Mouse (Mus musculus) heart, postnatal 4 days (tissue): ENCODE results near the gene Zic2. TPM values are rescaled to one million over a fixed set of nuclear protein-coding genes. Genes with fewer than 3 reads are reported as not detected.
"Not testable (repeated sequence)": the region's sequence is repeated elsewhere in the genome, so short reads cannot be mapped to it uniquely, and the experiment has no call there.

Source experiments
- DNase-seq: peaks from one replicate; pipeline ENCODE4 v3.0.0; 2021
- total RNA-seq, 2 experiments: library from RNA; stranded (reverse); gene quantifications; 2 replicates each; pipeline ENCODE4 v1.2.3; 2021

Zic2 gene
- not detected for total RNA-seq

DNA sequence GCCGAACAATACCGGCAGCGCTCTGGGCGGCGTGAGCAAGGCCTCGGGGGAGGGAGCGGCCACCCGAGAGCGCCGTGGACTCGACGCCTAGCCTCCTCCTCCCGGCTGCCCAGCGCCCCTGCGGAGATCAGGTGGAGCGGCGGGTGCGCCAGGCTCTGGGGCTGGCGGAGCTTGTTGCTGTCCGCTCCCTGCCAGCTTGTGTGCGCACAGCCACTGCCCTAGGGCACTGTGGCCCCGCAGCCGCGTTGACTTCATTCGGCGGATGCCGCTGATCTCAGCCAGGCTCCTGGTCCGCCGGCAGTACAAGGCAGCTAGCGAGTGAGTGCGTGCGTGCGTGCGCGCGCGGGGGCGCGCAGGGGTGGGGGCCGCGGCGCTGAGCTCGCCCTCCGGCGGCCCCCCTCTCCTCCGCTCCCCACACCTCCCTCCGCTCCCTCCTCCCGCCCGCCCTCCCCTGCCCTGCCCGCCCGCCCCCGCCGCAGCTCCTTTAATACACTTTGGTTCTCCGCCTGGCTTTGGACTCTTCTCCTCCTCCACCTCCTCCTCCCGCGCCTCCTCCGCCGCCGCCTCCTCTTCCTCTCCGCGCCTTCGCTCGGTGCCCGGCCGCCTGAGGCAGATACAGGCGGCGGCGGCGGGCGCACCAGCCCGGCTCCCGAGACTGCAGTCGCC is at the start of gene Zic2:
Gene Zic2, plus strand, starts transcription at position 545 of the 666 bp plus-strand sequence.
- DNase-seq, result no peak

DNA sequence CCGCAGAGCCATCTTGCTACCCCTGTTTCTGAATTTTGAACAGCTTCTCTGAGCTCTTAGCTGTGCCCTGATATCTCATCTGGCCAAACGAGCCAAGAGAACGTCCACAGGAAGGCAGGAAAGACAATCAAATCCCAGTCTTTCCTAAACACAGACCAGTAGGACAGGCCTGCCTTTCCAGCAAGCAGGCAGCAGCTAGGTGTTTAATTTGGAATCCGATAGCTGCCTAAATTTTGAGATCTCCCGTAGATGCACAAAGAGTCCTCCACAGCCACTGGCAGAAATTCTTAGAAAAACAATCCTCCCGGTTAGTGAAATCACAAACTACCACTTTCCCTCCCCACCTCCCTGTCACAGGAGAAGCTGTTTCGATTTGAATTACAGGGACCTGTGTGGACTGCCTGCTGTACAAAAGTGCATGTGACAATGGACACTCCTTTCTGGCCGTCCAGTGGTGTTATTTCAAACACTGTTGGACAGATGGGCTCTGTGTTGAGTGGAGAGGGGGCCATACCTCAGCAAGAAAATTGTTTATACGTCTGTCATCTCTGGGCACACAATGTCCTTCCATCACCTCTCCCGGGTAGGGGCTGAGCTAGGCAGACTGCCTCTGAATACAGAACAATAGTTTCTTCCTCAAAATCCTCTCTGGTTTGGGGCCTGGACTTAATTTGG is 48.6 kb upstream of the Zic2 start:
- DNase-seq, result no peak

DNA sequence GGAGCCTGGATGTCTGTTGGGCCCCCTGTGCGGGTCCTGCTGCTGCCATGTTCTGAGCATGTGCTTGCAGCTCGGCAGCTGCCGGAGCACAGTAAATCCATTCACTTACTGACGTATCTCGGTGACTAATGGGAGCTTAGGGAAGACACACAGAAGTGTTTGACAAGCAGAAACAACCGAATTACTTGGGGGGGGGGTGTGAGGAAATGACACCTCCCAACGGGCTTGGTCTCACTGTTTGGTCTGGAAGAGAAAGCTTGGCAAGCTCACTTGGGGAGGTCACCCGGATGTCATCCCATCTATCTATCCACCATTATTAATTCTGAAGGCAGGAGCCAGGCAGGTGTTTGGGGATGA is 48.1 kb upstream of the Zic2 start:
- DNase-seq, result no peak

DNA sequence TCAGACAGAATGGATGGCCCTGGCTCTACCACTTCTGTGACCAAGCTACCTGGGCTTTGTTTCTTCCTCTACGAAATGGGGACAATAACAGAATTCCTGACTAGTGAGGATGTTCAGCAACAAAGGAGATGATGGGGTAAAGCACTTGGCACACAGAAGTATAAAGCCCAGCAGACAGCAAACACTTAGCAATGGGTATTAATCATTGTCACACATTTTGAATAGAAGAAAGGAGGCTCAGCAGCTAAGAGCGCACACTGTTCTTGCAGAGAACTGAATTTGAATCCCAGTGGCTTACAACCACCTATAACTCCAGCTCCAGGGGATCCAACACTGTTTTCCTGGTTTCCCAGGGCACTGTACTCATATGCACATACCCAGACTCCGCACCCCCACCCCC is 47.6 kb upstream of the Zic2 start:
- DNase-seq, result no peak

DNA sequence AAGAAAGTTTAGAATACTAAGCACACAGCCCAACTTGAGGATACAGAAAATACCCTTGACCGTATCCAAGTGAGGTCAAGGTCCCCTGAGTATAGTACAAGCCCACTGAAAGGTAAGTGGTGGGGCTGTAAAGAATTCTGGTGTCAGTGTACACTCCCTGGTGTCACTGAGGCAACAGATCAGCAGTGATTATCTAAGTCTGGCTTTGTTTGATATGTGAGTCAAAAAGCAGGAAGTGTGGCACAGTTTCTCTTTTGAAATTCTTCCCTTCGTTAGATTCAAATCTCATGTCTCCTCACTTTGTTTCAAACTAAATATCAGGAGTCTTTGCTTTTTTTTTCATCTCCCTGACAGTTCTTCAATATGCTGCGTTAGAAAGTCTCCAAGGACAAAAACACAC is 42.7 kb upstream of the Zic2 start:
- DNase-seq, result no peak

DNA sequence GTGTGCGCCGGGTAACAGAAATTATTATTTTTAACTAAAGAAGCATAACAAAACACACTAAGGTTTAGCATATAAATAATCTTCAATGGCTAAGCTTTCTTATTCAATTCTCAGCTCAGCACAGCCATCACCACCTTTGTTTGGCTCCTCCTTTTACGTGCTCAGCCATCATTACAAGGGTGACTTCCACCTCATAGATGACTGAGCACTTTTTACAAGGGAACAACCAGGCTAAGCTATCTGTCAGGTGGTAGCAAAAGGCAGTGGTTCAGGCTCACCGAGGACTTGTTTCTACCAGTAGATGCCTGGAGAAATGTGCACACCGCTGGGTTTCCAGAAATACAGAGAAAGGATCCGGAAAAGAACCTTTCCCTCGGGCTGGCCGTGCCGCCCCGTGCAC is 41.2 kb upstream of the Zic2 start:
- DNase-seq, result no peak

DNA sequence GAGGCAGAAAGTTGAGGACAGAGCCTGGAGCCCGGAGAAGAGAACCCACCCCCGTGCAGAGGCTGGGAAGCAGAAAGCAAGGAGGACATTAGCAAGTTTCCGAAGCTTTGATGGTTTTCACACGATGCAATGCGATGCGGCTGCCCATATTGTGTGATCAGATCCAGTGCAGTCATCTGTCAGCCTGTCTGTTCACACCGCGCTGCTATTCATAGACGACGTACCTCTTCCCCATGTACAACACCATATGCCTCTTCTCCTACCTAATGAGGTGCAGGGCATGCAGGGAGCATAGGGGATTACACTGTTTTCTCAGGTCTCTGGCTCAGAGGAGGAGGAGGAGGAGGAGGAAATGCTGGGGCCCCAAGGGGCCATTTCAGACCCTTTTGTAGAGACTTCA is 38.4 kb upstream of the Zic2 start:
- no peak for DNase-seq

DNA sequence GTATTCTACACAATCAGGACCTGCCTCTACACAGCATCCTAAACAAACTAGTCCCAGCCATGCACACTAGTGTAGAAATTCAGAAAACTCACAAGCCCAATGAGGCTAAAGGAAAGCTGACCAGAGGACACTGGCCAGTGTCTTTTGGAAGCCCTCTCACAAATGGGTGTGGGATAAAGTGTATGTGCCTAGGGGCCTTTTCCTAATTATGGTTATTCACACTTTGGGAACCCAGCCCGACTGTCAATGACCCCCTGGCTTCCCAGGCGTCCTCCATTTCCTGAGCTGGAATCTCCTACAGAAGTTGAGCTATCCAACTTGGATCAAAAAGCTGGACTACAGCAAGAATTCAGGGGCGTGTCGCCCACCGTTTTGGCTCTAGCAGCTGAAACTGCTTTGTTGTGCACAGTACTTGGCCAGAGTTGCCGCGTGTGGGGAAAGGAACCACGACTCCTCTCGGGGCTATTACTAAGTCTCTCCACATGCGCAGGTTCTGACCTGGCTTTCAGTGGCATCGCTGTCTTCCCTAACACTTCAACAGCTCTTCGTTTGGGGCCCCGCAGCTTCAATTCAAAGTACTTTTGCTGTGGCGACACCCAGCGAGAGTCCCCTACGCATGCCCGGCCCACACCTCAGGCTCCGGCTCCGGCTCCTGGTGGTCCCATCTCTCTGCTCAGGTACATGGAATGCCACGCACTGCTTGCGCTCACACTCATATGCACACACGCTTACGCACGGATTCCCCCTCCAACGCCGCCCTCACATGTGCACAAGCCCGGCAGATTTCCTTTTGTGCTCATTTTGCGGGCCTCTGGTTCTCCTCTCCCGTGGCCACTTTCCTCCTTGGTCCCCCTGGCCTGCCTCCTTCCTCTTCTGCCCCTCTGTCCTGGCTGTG is 25.4 kb upstream of the Zic2 start:
- no peak for DNase-seq

DNA sequence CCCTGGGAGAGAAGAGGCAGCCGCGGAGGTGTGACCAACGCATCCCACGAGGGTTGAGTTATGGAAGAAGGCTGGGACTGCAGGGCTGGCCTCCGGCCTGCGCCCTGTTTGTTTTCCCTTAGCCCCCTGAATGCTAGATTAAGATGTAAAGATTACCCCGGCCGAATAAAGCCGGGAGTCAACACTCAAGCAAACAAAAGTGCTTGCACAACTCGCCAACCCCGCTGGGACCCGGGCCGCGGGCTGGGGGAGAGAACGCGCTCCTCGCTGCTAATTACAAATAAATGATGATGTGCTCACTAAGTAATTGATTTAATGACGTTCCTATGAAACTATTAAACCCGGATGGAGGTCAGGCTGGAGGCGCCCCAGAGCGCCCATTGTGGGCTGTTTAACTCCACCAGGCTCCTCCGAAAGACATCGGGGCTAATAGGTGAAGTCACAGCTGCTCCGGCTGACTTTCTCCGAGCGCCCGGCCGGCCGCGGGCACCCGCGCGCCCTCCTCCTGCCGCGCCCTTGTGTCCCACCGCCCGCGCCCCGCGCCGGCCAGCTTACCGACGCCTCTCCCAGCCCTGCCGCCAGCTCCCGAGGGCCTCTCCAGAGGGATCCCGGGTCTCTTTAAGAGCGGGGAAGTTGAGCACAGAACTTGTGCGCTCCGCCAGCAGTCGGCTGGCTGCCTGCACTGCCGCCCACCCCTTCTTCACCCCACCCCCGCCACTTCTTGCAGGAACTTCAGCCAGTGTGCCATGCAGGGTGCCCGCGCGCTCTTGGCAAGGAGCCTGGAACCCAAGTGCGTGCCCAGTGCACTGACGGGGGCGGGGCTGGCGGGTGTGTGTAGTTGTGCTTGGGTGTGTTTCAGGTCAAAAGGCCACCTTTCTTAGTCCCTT is 24.5 kb upstream of the Zic2 start, which contains the start of gene Gm5089:
Gene Gm5089, minus strand, starts transcription at position 620 of the 887 bp plus-strand sequence.
- DNase-seq, result no peak

DNA sequence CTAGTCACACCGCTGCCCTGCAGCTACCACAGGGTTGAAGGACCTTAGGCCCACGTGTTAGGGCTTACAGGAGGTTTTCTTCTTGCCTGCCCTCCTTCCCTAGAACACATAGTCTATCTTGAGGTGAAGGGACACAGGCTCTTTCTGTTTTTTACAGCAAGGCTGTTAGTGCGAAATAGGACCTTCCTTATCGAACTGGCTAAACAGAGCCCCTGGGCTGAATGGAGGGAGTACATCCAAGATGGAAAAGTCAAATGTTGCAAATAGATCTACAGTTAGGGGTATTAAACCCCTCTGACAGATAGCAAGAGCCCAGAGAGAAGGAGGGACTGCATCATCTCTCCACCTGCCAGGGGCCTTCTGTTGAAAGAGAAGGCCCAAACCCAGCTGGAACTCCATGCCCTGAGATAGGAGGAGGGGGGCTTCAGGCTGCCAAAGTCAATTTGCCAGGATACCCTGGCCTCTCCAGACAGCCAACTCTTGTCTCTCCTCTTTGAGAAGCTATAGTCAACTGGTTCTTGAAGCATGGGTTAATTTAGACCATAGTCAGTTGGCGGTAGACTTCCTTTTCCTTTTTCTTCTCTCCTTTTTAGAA is 23.6 kb upstream of the Zic2 start:
- no peak for DNase-seq

DNA sequence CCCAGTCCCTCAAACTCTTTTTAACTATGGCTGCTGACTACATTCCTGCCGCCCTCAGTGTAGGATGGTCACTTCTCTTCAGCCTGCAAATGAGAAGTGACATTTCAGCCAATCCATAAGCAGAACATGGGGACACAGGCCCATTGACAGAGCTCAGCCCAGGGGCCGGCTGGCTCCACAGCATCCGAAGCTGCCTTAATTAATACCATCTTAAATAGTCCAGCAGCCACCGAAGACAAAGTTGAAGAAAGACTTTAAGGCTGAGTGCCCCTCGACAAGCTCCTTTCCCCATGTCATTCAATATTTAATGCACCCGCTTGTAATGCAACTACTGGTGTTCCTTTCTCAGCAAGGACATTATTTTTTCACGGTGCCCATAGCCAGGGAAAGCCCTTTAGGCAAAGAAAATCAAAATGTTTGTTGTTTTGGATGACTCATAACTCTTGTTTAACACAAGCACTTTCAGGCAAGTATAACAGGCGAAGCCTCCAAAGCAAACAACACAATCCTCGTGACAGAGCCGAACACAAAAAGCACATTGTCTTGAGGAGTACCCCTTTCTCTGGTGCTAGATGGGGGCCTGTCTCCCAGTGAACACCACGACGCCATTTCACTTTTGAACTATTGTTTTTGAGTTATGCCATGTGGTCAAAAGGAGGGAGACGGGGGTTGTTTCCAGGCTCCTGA is 22.4 kb upstream of the Zic2 start:
- no peak for DNase-seq

DNA sequence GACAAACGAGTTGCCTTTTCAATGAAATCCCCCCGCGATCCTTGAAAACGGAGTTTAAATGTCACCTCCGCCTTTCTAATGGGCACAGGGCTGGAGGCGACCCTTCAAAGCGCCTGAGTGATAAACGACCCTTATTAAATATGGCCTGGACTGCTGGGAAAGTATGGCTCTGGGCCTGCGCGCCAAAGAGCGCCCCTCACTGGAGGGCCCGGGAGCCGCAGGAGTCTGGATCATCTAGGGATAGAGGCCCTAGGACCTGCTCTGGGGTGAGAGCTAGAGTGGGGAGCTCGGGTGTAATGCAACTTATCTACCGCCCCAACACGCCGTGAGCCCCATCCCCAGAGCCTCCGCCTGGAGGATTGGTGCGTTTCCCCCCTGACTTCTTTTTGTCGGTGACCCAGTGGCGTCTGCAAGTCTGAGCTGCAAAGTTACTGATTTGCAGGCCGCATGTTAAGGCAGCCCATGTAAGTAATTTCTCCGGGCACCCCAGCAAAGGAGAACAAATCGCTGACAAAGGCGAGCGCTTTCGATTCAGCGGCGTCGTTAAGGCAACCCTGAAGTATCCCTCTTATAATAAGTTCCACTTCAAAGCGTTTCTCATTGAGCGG is 21.7 kb upstream of the Zic2 start:
- no peak for DNase-seq

DNA sequence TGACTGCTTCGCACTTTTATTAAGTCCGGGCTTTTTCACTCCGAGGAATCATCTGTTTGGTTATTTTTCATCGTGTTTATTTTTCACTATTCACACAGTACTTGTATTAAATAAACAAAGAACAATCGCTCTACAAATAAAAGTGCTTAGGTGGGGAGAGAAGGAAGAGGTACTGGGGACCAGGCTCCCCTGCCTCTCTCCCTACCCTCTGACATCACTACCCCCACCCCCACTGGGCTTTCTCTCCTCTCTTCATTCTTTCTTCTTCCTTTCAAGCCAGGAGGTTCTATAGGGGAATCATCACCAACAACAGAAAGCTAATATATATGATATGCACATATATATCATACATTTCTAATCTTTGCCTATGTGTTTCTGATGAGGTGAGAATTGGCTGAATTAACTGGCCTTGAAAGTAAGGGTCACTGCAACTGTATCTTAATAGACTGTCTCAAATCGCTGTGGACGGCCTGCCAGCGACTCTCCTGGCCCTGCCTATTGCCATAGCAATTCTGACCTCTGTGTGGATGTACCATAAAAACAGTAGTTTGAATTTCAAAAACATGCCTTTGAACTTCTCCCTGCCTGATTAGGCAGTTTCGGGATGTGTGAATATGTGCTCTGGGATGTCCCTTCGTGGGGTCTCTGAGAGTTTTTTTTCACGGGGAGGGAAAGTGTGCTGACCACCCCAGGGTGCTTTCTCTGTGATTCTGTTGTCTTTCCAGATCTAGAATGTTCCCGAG is 21.1 kb upstream of the Zic2 start:
- no peak for DNase-seq

DNA sequence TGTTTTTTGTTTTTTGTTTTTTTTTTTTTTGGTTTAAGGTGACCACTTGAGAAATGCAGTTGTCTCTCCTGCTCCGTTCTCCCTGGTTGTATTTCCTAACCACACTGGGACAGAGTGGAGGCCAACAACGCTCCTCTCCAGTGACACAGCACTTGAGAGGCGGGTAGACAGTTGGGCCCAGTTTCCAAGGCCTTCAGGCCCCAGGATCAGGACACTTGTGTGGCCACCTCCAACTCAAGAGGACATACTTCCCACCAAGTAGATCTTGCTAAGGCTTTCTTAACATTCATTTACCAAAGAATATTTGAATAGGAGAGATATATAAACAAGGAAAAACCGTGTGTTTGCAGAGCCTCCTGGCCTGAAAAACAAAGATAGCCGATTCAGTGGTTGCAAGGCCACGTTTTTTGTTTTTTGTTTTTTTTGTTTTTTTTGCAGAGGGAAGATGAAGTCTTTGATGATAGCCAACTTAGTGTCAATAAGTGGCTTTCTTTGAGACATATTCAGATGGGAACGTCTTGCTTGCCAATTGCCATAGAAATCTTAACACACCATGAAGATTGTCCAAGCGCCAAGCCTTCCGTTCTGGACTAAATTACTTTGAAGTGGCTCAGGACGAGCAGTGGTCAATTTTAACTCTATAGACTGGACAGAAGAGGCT is 20.2 kb upstream of the Zic2 start:
- DNase-seq, result no peak

DNA sequence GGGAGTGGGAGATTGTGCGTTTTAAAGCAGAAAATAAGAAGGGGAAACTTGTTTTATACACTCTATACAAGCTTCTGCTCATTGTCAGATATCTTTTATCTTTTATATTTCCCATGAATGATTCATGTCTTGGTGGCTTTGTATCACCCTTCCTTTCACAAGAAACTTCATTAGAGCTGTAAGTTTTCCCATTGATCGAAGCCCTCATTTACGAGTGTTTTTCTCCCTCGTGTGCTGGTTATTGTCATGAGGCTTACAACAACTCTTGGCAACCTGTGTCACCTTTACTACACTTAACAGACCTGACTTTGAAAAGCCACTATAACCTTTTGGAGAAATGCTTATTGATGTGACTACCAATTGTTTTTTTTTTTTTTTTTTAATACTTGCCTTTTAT is 19.7 kb upstream of the Zic2 start:
- DNase-seq, result no peak

DNA sequence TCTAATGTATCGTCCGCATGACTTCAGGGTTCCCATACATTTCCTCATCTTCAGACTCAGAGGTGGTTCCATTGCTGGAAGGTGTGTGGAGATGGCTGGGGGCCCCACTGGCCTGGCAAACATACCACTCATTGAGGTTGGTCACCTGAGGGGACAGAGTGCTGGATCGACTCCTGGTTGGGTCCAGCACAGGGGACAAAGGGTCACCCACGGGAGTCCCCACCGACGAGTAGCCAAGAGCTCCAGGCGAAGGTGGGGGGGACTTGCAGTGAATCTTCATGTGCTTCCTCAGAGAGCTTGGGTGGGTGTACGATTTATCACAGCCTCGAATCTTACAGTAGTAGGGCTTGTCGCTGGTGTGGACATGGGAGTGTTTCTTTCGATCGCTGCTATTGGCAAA is 15.9 kb upstream of the Zic2 start:
- not testable (repeated sequence) for DNase-seq

DNA sequence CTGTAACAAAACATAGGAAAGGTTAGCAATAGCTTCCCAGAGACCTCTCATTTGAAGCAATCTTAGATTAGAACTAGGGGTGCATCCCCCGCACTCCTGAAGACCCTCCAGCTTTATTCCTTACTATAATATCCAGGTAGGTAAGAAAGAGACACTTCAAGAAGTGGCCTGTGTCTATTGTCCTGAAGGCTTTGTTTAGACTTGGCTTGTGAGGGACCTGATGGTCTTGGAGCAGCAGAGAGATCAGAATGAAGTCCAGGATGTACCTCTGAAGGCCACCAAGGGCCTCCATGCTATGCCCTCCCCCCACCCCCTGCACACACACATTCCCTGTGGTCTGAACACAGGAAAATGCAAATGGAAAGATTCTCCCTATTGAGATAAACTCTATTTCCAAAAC is 15.5 kb upstream of the Zic2 start:
- DNase-seq, result no peak

DNA sequence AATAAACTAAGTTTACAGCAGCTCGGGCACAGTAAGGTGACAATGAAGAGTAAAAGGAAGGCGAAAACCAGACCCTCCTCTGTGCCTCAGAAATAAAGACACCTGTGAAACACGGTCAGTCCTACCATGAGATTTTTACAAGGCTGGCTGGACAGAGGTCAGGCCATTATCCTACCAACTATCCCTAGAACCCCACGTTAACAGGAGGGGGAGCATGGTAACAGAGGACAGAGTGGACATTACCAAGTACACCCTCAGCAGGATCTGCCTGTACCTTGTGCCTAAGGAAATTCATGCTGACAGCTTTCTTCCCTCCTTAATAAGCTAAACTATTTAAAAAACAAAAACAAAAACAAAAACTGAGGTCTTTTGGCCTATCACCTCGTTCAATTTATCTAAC is 15.0 kb upstream of the Zic2 start:
- no peak for DNase-seq

DNA sequence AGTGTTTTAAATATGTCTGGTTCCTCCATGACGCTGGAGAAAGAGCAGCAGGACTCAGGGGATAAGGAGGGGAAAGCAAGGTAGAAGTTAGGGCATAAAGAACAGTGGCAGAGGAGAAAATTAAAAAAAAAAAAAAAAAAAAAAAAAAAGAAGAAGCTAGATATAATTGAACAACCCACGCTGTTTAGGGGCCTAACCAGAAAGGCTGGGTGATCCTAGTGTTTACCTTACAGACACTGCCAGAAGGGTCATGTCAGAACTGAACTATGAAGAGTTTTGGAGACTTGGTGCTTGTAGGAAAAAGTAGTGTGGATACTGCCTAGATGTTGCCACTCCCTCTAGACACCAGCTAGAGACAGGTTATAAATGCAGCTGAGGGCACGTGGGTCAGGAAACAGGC is 13.7 kb upstream of the Zic2 start:
- no peak for DNase-seq

DNA sequence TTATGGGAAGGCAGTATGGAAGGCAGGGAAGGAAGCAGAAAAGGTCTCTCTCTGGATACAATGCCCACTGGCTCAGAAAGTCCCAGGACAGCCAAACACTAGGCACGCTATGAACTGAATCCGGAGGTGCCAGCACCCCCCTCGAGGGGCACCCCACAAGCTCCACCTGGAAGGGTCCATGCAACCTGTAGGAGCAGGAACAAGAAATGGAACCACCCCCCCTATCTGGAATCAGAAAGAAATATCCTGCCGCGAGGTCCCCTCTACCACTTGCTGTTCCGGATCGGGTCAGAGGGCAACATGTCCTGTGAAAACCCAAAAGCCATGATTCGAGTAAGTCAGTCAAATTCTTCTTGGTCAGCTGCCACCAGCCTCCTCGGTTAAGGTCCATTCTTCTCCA is 13.3 kb upstream of the Zic2 start:
- DNase-seq, result no peak
